In the genomic region with DNA sequence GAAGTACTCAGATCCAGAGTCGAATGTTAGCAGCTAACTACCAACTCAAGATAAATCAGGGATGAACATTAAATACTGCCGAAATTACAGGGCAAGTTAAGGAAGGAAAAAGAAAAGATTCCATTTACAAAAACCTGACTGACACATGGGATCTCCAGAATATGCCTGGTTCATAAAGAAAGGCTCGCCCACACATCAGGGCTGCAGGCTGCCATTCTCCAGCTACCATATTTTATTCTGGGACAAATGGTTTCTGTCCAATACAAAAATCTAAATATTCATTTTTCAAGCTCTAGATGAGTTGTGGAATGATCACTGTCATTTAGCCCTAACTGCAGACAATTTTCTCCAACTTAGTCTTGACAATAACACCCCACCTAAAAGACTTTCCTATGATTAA, we compare ENCODE assay signal across 27 mouse cellular contexts.
"Had no signal": no experiment of that assay in that cellular context is flagged by ENCODE, and none has a peak within 500 bp of the region (broad histone marks: within the 10 kb centered on the region; RNA-seq: fewer than 3 reads in every experiment).

No protein-coding gene starts in this region.

- H3K9ac ChIP-seq: heart, embryonic 12.5 days; hindbrain, embryonic 12.5 days; hindbrain, embryonic 14.5 days; intestine, embryonic 15.5 days; limb, embryonic 12.5 days; liver, embryonic 13.5 days; liver, embryonic 15.5 days; liver, postnatal 0 days had no signal

- H3K9me3 ChIP-seq: heart, embryonic 12.5 days; hindbrain, embryonic 10.5 days; hindbrain, embryonic 12.5 days; intestine, embryonic 15.5 days; limb, embryonic 10.5 days; limb, embryonic 12.5 days; liver, embryonic 13.5 days; liver, embryonic 15.5 days had no signal

- H3K4me2 ChIP-seq: heart, embryonic 12.5 days; hindbrain, embryonic 12.5 days; hindbrain, embryonic 14.5 days; intestine, embryonic 15.5 days; limb, embryonic 12.5 days; liver, embryonic 11.5 days; liver, embryonic 13.5 days; liver, embryonic 15.5 days had no signal

- H3K27me3 ChIP-seq: heart, embryonic 12.5 days; hindbrain, embryonic 12.5 days; intestine, embryonic 15.5 days; limb, embryonic 12.5 days; liver, embryonic 13.5 days; liver, embryonic 15.5 days had no signal

- DNase-seq: gastrocnemius, adult 2 months; gastrocnemius, postnatal 10 days; gastrocnemius, postnatal 25 days; heart, adult 2 months; heart, postnatal 10 days; heart, postnatal 4 days; kidney, adult 18-20 months; kidney, adult 8-10 months; kidney, postnatal 10 days; kidney, postnatal 25 days; kidney, postnatal 4 days; liver; liver, embryonic 13.5 days; liver, postnatal 0 days had no signal

- H3K27ac ChIP-seq: gastrocnemius, adult 2 months; heart, adult 2 months; hindbrain, embryonic 10.5 days; hindbrain, embryonic 12.5 days; hindbrain, embryonic 14.5 days; intestine, embryonic 15.5 days; limb, embryonic 10.5 days; limb, embryonic 12.5 days; liver, embryonic 13.5 days; liver, embryonic 15.5 days had no signal

- H3K4me3 ChIP-seq: gastrocnemius, adult 2 months; heart, adult 2 months; heart, embryonic 12.5 days; hindbrain, embryonic 10.5 days; hindbrain, embryonic 12.5 days; intestine, embryonic 15.5 days; left cerebral cortex, adult 2 months; limb, embryonic 10.5 days; limb, embryonic 12.5 days; liver, embryonic 13.5 days; liver, embryonic 15.5 days had no signal

- H3K36me3 ChIP-seq: heart, embryonic 12.5 days; hindbrain, embryonic 10.5 days; hindbrain, embryonic 12.5 days; intestine, embryonic 15.5 days; limb, embryonic 10.5 days; limb, embryonic 12.5 days; liver, embryonic 13.5 days; liver, embryonic 15.5 days had no signal

- ATAC-seq: hindbrain, embryonic 16.5 days; inflammation-experienced regulatory T-cells, adult 6 months; intestine, embryonic 15.5 days; intestine, postnatal 0 days; liver, postnatal 0 days had no signal

- H3K4me1 ChIP-seq: heart, embryonic 12.5 days; hindbrain, embryonic 10.5 days; hindbrain, embryonic 12.5 days; intestine, embryonic 15.5 days; limb, embryonic 10.5 days; limb, embryonic 12.5 days; liver, embryonic 13.5 days; liver, embryonic 15.5 days had no signal
